Mouse (Mus musculus) liver, adult 2 months (tissue): ENCODE results near the gene D030056L22Rik. TPM values are rescaled to one million over a fixed set of nuclear protein-coding genes. Genes with fewer than 3 reads are reported as not detected.

Experiments used
- DNase-seq: peaks from one replicate; pipeline ENCODE4 v3.0.0-alpha.2; 2011; ENCODE audit warnings: low read depth, low spot score; ENCODE audit errors: extremely low read depth
- H3K27ac ChIP-seq: fragments of 200-500 bp; replicated peaks from 2 replicates; pipeline ENCODE4 v1.5.1; 2012; ENCODE audit warnings: low read depth, mild to moderate bottlenecking, control low read depth, inconsistent platforms, low read length; ENCODE audit not compliant: insufficient read depth
- H3K27me3 ChIP-seq: fragments of 200-500 bp; 2 replicates; pipeline ENCODE4 v1.6.1; 2012; ENCODE audit warnings: mild to moderate bottlenecking, moderate library complexity, low read length, inconsistent platforms; ENCODE audit not compliant: control insufficient read depth, insufficient read depth
- H3K36me3 ChIP-seq: fragments of 200-500 bp; 2 replicates; pipeline ENCODE4 v1.6.1; 2012; ENCODE audit warnings: low read length, inconsistent platforms; ENCODE audit not compliant: control insufficient read depth, insufficient read depth
- H3K4me1 ChIP-seq: fragments of 200-500 bp; 2 replicates; pipeline ENCODE4 v1.6.1; 2011; ENCODE audit warnings: low read length; ENCODE audit not compliant: control insufficient read depth, insufficient read depth
- H3K4me3 ChIP-seq: fragments of 200-500 bp; 2 replicates; pipeline ENCODE4 v1.5.1; 2011; ENCODE audit warnings: low read depth, mild to moderate bottlenecking, control low read depth, low read length, moderate library complexity; ENCODE audit not compliant: insufficient read depth
- H3K79me2 ChIP-seq: fragments of 200-500 bp; 2 replicates; pipeline ENCODE4 v1.6.1; 2012; ENCODE audit warnings: inconsistent platforms, mild to moderate bottlenecking, low read length, moderate library complexity; ENCODE audit not compliant: control insufficient read depth, insufficient read depth
- H3K9ac ChIP-seq: fragments of 200-500 bp; 2 replicates; pipeline ENCODE4 v1.6.1; 2012; ENCODE audit warnings: low read depth, mild to moderate bottlenecking, control low read depth, inconsistent platforms, low read length
- CTCF ChIP-seq: fragments of 200-500 bp; IDR thresholded peaks from 2 replicates; pipeline ENCODE4 v1.5.1; 2011; ENCODE audit warnings: low read depth, low read length, control low read depth
- POLR2A ChIP-seq: fragments of 200-500 bp; IDR thresholded peaks from 2 replicates; pipeline ENCODE4 v1.6.1; 2011; ENCODE audit warnings: low read length, control low read depth; ENCODE audit not compliant: insufficient read depth; ENCODE audit errors: extremely low read depth
- WGBS: fragments of 180-500 bp; shearing (Covaris S2); methylation state at CpG from one replicate; pipeline ENCODE4 v1.1.7; 2018; 5-methylcytosine and 5-hydroxymethylcytosine counted together
- polyA plus RNA-seq: library from polyadenylated mRNA; depleted of rRNA; stranded (reverse); fragments of >200 nt; gene quantifications from 2 replicates; pipeline ENCODE4 v1.2.3, GENCODE M21; 2012
- total RNA-seq: library from RNA; depleted of rRNA; stranded (reverse); fragments of >200 nt; gene quantifications from 2 replicates; pipeline ENCODE4 v1.2.3, GENCODE M21; 2014

Gene D030056L22Rik
- total and polyA plus RNA-seq, 2 experiments = 5.7 to 7.1 TPM

GRCm38 (mm10) chr19:18672498-18672897 is 40.5 kb upstream of the D030056L22Rik start:
- Histone ChIP-seq H3K4me3 (no peak overlapping the region), H3K36me3 (no peaks in the 10 kb centered on the region), H3K27ac (no peak overlapping the region), H3K27me3 (no peaks in the 10 kb centered on the region), H3K9ac (no peak overlapping the region), H3K4me1 (peaks cover 7% of the 10 kb centered on the region), H3K79me2 (peaks cover 11% of the 10 kb centered on the region; the same call in 1 of the 2 replicates)
- no peak for DNase-seq
- 77% methylated on average over 3 of the region's 3 CpGs for WGBS
- TF ChIP-seq CTCF (no peak), POLR2A (no peak)

- Histone ChIP-seq H3K9ac (no peak overlapping the region), H3K27ac (no peak overlapping the region), H3K79me2 (peaks cover 11% of the 10 kb centered on the region; the same call in 1 of the 2 replicates), H3K4me3 (no peak overlapping the region), H3K36me3 (no peaks in the 10 kb centered on the region), H3K27me3 (no peaks in the 10 kb centered on the region), H3K4me1 (peaks cover 7% of the 10 kb centered on the region)
- TF ChIP-seq CTCF (no peak), POLR2A (no peak)
- WGBS = 91% methylated on average over 4 of the region's 4 CpGs
- no peak for DNase-seq
Measured at GRCm38 (mm10) chr19:18673116-18673515, 39.9 kb upstream of the D030056L22Rik start.

- no peak for DNase-seq
- TF ChIP-seq POLR2A = no peak
- no peak for TF ChIP-seq CTCF
- Histone ChIP-seq H3K4me1 (no peaks in the 10 kb centered on the region), H3K4me3 (no peak overlapping the region), H3K36me3 (peaks cover 9% of the 10 kb centered on the region), H3K79me2 (no peaks in the 10 kb centered on the region; the same call in 1 of the 2 replicates), H3K27ac (no peak overlapping the region), H3K9ac (no peak overlapping the region), H3K27me3 (no peaks in the 10 kb centered on the region)
- 51% methylated on average over 4 of the region's 4 CpGs for WGBS
Measured at GRCm38 (mm10) chr19:18682142-18682541, 30.9 kb upstream of the D030056L22Rik start.

- H3K27me3 ChIP-seq = no peaks in the 10 kb centered on the region
- no peak overlapping the region for H3K4me3 ChIP-seq
- peak; percentile 45 for DNase-seq
- peaks cover 3% of the 10 kb centered on the region; the same call in 1 of the 2 replicates for H3K36me3 ChIP-seq
- H3K27ac ChIP-seq = no peak overlapping the region
- no peak overlapping the region for H3K9ac ChIP-seq
- H3K79me2 ChIP-seq = no peaks in the 10 kb centered on the region
- no peak for TF ChIP-seq POLR2A
- TF ChIP-seq CTCF = peak; percentile 52
- H3K4me1 ChIP-seq = no peaks in the 10 kb centered on the region
- 64% methylated on average over 3 of the region's 3 CpGs for WGBS
Measured at GRCm38 (mm10) chr19:18687556-18687955, 25.4 kb upstream of the D030056L22Rik start.

GRCm38 (mm10) chr19:18692176-18692575 is 20.8 kb upstream of the D030056L22Rik start:
- TF ChIP-seq CTCF = no peak
- Histone ChIP-seq H3K4me3 (no peak overlapping the region), H3K27ac (no peak overlapping the region), H3K4me1 (no peaks in the 10 kb centered on the region), H3K36me3 (peaks cover 6% of the 10 kb centered on the region), H3K79me2 (no peaks in the 10 kb centered on the region), H3K27me3 (no peaks in the 10 kb centered on the region), H3K9ac (no peak overlapping the region)
- 72% methylated on average over 3 of the region's 3 CpGs for WGBS
- no peak for DNase-seq

- no peak for DNase-seq
- peaks cover 6% of the 10 kb centered on the region for H3K36me3 ChIP-seq
- no peaks in the 10 kb centered on the region for H3K27me3 ChIP-seq
- H3K4me1 ChIP-seq = no peaks in the 10 kb centered on the region
- H3K9ac ChIP-seq = no peak overlapping the region
- 88% methylated on average over 2 of the region's 2 CpGs for WGBS
- no peak overlapping the region for H3K27ac ChIP-seq
- no peaks in the 10 kb centered on the region for H3K79me2 ChIP-seq
- no peak overlapping the region for H3K4me3 ChIP-seq
- TF ChIP-seq POLR2A (no peak), CTCF (no peak)
Measured at GRCm38 (mm10) chr19:18692768-18693167, 20.2 kb upstream of the D030056L22Rik start.
